In the genomic region with DNA sequence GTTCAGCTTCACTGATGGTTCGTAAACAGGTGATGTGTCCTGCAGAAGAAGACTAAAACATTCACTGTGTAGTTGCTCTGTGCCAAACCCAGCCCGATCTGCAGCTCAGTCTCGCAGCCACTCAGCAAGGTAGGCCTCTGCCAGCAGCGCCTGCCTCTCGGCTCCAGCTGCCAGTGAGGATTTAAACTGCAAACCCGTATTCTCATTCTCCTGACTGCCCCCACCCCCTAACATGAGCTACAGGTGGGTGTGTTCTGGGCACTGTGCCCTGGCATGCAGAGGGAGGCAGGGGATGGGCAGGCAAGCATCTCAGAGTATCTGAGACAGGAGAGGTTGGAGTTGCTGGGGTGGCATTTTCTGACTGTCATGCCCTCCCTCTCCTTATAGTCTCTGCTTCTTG, we compare ENCODE assay signal across 11 mouse cellular contexts.
DNase-seq lines count a peak whose midpoint lies in the region; ATAC-seq lines count a peak whose summit lies in the region.
"Had no signal": no experiment of that assay in that cellular context is flagged by ENCODE, and none has a peak within 500 bp of the region (broad histone marks: within the 10 kb centered on the region; RNA-seq: fewer than 3 reads in every experiment).

No protein-coding gene starts in this region.

- H3K27ac ChIP-seq in heart, embryonic 16.5 days (ENCODE audit: low read length): no peak overlapping the region
- no peak overlapping the region for H3K27ac ChIP-seq in midbrain, embryonic 16.5 days (ENCODE audit: low read length)
- H3K27ac ChIP-seq in midbrain, embryonic 15.5 days: no peak overlapping the region
- H3K27ac ChIP-seq: liver, embryonic 15.5 days; midbrain, embryonic 12.5 days had no signal

- ATAC-seq in heart, embryonic 16.5 days (replicated peaks; ENCODE audit: extremely low read depth, insufficient read depth, low FRiP score): 0 out of 2 replicates have a peak, but pooled peaks have one; percentile 28
- ATAC-seq in midbrain, embryonic 16.5 days: peak; percentile 44; the same call in 1 of the 2 replicates
- no peak; the same call in 1 of the 2 replicates for ATAC-seq in midbrain, embryonic 15.5 days (replicated peaks)

- no peak for DNase-seq in heart, adult 9 months (ENCODE audit: low spot score in 2 of 2)
- DNase-seq in left cerebral cortex, adult 8-10 months (ENCODE audit: low spot score in 2 of 2): peak; percentile 43 to 78
- DNase-seq in telencephalon, adult 2 months (ENCODE audit: low read depth, low spot score): peak; percentile 62
- DNase-seq in retina, embryonic 14.5 days (ENCODE audit: low spot score): no peak
- DNase-seq in heart, adult 11 months: no peak
- DNase-seq: adrenal gland, postnatal 14 days had no signal

- H3K36me3 ChIP-seq in heart, embryonic 16.5 days (ENCODE audit: control insufficient read depth, insufficient read depth): no peaks in the 10 kb centered on the region
- no peaks in the 10 kb centered on the region for H3K36me3 ChIP-seq in midbrain, embryonic 16.5 days (ENCODE audit: control insufficient read depth, insufficient read depth, low read length)
- no peaks in the 10 kb centered on the region for H3K36me3 ChIP-seq in midbrain, embryonic 15.5 days (replicated peaks)
- H3K36me3 ChIP-seq: liver, embryonic 15.5 days; midbrain, embryonic 12.5 days had no signal

- no peak overlapping the region for H3K4me3 ChIP-seq in heart, embryonic 16.5 days (ENCODE audit: low read length)
- no peak overlapping the region for H3K4me3 ChIP-seq in midbrain, embryonic 16.5 days (ENCODE audit: low read depth, low read length)
- H3K4me3 ChIP-seq in midbrain, embryonic 15.5 days: no peak overlapping the region
- H3K4me3 ChIP-seq: liver, embryonic 15.5 days; midbrain, embryonic 12.5 days had no signal

- H3K9ac ChIP-seq in heart, embryonic 16.5 days (ENCODE audit: low read length): no peak overlapping the region
- H3K9ac ChIP-seq in midbrain, embryonic 16.5 days (ENCODE audit: low read depth, low read length): no peak overlapping the region
- H3K9ac ChIP-seq in midbrain, embryonic 15.5 days: no peak overlapping the region
- H3K9ac ChIP-seq: liver, embryonic 15.5 days; midbrain, embryonic 12.5 days had no signal

- 58% methylated on average over 6 of the region's 6 CpGs for WGBS in heart, embryonic 16.5 days
- 59% methylated on average over 6 of the region's 6 CpGs for WGBS in midbrain, embryonic 16.5 days
- 57% methylated on average over 6 of the region's 6 CpGs for WGBS in midbrain, embryonic 15.5 days

- no peaks in the 10 kb centered on the region for H3K9me3 ChIP-seq in heart, embryonic 16.5 days (replicated peaks; ENCODE audit: control insufficient read depth, low read length)
- no peaks in the 10 kb centered on the region for H3K9me3 ChIP-seq in midbrain, embryonic 16.5 days (replicated peaks; ENCODE audit: control insufficient read depth, low read length, poor library complexity, severe bottlenecking)
- H3K9me3 ChIP-seq in midbrain, embryonic 15.5 days: no peaks in the 10 kb centered on the region
- H3K9me3 ChIP-seq: liver, embryonic 15.5 days; midbrain, embryonic 12.5 days had no signal

- H3K4me1 ChIP-seq in heart, embryonic 16.5 days (ENCODE audit: control insufficient read depth, insufficient read depth, low read length): peaks cover 4% of the 10 kb centered on the region; the same call in 1 of the 2 replicates
- no peaks in the 10 kb centered on the region for H3K4me1 ChIP-seq in midbrain, embryonic 16.5 days (ENCODE audit: control insufficient read depth, insufficient read depth, low read length)
- no peaks in the 10 kb centered on the region for H3K4me1 ChIP-seq in midbrain, embryonic 15.5 days
- H3K4me1 ChIP-seq: liver, embryonic 15.5 days; midbrain, embryonic 12.5 days had no signal

- H3K27me3 ChIP-seq in heart, embryonic 16.5 days (ENCODE audit: control insufficient read depth, insufficient read depth, low read length): no peaks in the 10 kb centered on the region
- H3K27me3 ChIP-seq in midbrain, embryonic 16.5 days (ENCODE audit: control insufficient read depth, insufficient read depth, low read depth, low read length): no peaks in the 10 kb centered on the region
- no peaks in the 10 kb centered on the region for H3K27me3 ChIP-seq in midbrain, embryonic 15.5 days (replicated peaks)
- H3K27me3 ChIP-seq: liver, embryonic 15.5 days had no signal

- no peak overlapping the region for H3K4me2 ChIP-seq in heart, embryonic 16.5 days (ENCODE audit: low read depth, low read length)
- H3K4me2 ChIP-seq in midbrain, embryonic 16.5 days (ENCODE audit: low read length): no peak overlapping the region
- no peak overlapping the region for H3K4me2 ChIP-seq in midbrain, embryonic 15.5 days
- H3K4me2 ChIP-seq: liver, embryonic 15.5 days; midbrain, embryonic 12.5 days had no signal

Comparison
In these comparisons a context has a peak if more than half of its experiments do, and no peak if none do; other contexts are left out.
1. DNase-seq: peak in left cerebral cortex, adult 8-10 months (2 of 2) and telencephalon, adult 2 months (single experiment); none in heart, adult 9 months (0 of 2), retina, embryonic 14.5 days (single experiment) and heart, adult 11 months (single experiment).